Mouse (Mus musculus) cortical plate, adult 2 months (tissue): Measurements from ENCODE around the gene Papss2. TPM values are rescaled to one million over a fixed set of nuclear protein-coding genes. Genes with fewer than 3 reads are reported as not detected.
"Not testable (repeated sequence)": the region's sequence is repeated elsewhere in the genome, so short reads cannot be mapped to it uniquely, and the experiment has no call there.

ENCODE experiments used
- H3K27ac ChIP-seq: fragments of 200-500 bp; 2 replicates; pipeline ENCODE4 v1.5.1; 2012; ENCODE audit warnings: low read length, control low read depth, inconsistent platforms; ENCODE audit not compliant: insufficient read depth
- H3K4me1 ChIP-seq: fragments of 200-500 bp; 2 replicates; pipeline ENCODE4 v1.6.1; 2011; ENCODE audit warnings: low read length; ENCODE audit not compliant: control insufficient read depth, insufficient read depth
- H3K4me3 ChIP-seq: fragments of 200-500 bp; 2 replicates; pipeline ENCODE4 v1.5.1; 2011; ENCODE audit warnings: mild to moderate bottlenecking, low read length, control low read depth; ENCODE audit not compliant: insufficient read depth
- CTCF ChIP-seq: fragments of 200-500 bp; IDR thresholded peaks from 2 replicates; pipeline ENCODE4 v1.5.1; 2011; ENCODE audit warnings: mild to moderate bottlenecking, control low read depth, low read length; ENCODE audit not compliant: insufficient read depth; ENCODE audit errors: extremely low read depth
- POLR2A ChIP-seq: fragments of 200-500 bp; IDR thresholded peaks from 2 replicates; pipeline ENCODE4 v1.6.1; 2011; ENCODE audit warnings: mild to moderate bottlenecking, low read length, control low read depth; ENCODE audit not compliant: insufficient read depth; ENCODE audit errors: extremely low read depth
- polyA plus RNA-seq: library from polyadenylated mRNA; depleted of rRNA; stranded (reverse); fragments of >200 nt; gene quantifications from 2 replicates; pipeline ENCODE4 v1.2.3, GENCODE M21; 2012

The Papss2 gene
- polyA plus RNA-seq, 1 experiment = 10.3 TPM

GRCm38 (mm10) chr19:32646382-32646781, 50.8 kb downstream of the Papss2 start:
- Histone ChIP-seq H3K4me1 (no peaks in the 10 kb centered on the region; the same call in 1 of the 2 replicates), H3K4me3 (no peak overlapping the region), H3K27ac (no peak overlapping the region)
- TF ChIP-seq CTCF (no peak), POLR2A (no peak)

DNA sequence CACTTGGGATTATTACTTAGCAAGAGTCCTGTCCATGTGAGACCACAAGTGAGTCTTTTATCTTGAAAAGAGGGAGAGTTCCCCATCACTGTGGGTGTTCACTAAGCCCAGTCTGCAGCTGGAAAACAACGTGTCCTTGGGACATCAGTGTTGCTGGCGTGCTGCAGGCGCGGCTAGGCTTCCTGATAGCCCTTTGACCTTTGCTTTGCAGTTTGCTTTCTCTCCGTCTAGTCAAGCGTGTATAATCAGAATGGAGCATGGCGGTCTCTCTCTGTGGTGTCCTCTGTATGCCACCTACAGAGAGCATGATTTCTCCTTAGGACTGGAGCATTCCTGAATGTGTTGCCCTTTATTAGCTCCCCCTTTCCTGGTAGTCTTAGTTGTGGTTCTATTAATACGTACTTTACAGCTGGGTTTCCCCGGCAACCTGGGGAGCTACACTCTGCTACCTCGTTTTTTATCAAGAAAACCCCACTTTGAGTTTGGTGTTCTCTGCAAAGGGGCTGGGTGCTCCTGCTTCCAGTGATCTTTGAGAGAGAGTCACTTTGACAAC, 52.5 kb downstream of the Papss2 start:
- Histone ChIP-seq H3K4me1 (no peaks in the 10 kb centered on the region; the same call in 1 of the 2 replicates), H3K27ac (no peak overlapping the region), H3K4me3 (no peak overlapping the region)
- no peak for TF ChIP-seq POLR2A
- no peak for TF ChIP-seq CTCF

DNA sequence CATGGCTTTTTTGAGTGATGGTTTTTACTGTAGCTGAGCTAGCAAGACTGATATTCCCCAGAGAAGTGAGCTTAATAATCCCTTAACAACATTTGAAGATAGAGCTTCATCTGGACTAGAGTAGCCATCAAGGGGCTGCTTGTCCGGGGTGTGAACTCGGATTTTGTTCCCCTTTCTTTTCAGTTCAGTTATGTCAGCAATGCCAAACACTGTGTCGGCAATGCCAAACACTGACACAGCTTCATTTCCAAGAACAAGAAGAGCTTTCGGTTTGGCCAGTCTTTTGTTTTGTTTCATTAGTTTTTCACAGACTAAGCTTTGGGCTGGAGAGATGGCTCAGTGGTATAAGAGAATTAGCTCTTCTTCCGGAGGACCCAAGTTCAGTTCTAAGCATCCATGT, 55.5 kb downstream of the Papss2 start:
- Histone ChIP-seq H3K4me1 (no peaks in the 10 kb centered on the region; the same call in 1 of the 2 replicates), H3K4me3 (no peak overlapping the region), H3K27ac (no peak overlapping the region)
- TF ChIP-seq POLR2A (no peak), CTCF (no peak)

GRCm38 (mm10) chr19:32653122-32653521, 57.5 kb downstream of the Papss2 start:
- Histone ChIP-seq H3K4me3 (no peak overlapping the region), H3K4me1 (no peaks in the 10 kb centered on the region), H3K27ac (no peak overlapping the region)
- no peak for TF ChIP-seq POLR2A

- Histone ChIP-seq H3K4me1 (no peaks in the 10 kb centered on the region), H3K4me3 (no peak overlapping the region), H3K27ac (no peak overlapping the region)
- TF ChIP-seq POLR2A (no peak), CTCF (no peak)
Observed at GRCm38 (mm10) chr19:32653630-32654362, 58.2 kb downstream of the Papss2 start.

DNA sequence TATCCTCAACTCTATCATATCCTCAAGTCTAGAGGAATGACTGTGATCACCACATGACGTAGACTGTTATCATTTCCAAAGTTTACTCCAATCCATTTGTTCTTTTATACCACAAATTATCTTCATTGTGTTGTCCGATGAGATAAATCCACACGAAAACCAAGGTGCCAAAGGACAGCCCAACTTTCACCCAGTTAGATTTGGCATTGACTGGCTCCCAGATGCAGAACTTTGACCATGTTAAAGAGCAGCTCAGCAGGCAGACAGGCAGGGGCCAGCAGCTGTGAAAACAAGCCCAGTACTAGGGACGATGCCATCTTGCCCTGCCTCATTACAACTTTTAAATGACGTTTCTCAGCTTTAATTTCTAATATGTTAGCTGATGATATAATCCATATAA, 63.8 kb downstream of the Papss2 start:
- no peak overlapping the region for H3K4me3 ChIP-seq
- no peaks in the 10 kb centered on the region for H3K4me1 ChIP-seq
- no peak overlapping the region for H3K27ac ChIP-seq
- TF ChIP-seq CTCF (no peak), POLR2A (no peak)

DNA sequence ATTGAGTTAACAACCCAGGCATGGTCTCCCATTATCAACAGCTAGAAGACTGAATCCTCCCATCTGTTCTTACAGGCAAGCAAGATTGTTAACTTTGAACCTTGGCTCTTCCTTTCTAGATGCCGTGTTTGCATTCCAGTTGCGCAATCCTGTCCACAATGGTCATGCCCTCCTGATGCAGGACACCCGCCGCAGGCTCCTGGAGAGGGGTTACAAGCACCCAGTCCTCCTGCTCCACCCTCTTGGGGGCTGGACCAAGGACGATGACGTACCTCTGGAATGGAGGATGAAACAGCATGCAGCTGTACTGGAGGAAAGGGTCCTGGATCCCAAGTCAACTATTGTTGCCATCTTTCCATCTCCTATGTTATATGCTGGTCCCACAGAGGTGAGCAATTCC, 67.3 kb downstream of the Papss2 start:
- Histone ChIP-seq H3K4me1 (peaks cover 2% of the 10 kb centered on the region; the same call in 1 of the 2 replicates), H3K27ac (no peak overlapping the region), H3K4me3 (no peak overlapping the region)
- TF ChIP-seq POLR2A = no peak
- no peak for TF ChIP-seq CTCF

DNA sequence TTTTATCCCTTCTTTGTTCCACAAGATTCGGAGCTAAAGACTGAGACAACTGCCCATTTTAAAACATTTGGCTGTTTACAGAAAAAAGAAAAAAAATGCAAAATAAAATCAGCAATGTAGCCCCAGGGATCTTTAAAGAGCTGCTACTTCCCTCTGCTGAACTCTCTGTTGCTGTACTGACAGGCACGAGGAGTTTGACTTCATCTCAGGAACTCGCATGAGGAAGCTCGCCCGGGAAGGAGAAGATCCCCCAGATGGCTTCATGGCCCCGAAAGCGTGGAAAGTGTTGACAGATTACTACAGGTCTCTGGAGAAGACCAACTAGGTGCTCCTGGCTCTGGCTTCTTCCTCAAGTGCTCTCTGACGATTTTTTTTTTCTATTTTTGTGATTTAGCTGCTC, 69.7 kb downstream of the Papss2 start:
- TF ChIP-seq CTCF (no peak), POLR2A (no peak)
- H3K27ac ChIP-seq = no peak overlapping the region
- H3K4me1 ChIP-seq = peaks cover 2% of the 10 kb centered on the region; the same call in 1 of the 2 replicates
- no peak overlapping the region for H3K4me3 ChIP-seq

- not testable (repeated sequence) for H3K4me3 ChIP-seq, H3K27ac ChIP-seq
Observed at GRCm38 (mm10) chr19:32667830-32668229, 72.2 kb downstream of the Papss2 start.

DNA sequence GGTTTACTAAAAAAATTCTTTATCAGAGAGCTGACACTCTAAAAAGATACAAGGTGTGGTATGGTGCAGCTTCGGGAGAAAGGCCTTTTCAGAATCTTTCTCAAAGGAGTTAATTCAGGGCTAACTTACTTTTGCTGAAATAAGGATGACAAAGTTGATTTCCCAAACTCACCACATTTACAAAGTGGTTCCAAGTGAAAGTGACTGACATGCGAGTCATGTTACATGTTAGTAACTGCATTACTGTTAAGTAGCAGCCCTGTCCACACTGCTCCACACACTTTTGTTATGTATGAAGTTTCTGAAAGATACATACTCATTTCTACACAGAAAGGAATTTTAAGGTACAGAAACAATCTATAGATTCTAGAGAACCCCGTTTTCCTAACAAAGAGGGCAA, 80.2 kb downstream of the Papss2 start:
- no peak overlapping the region for H3K4me3 ChIP-seq
- H3K4me1 ChIP-seq = no peaks in the 10 kb centered on the region; the same call in 1 of the 2 replicates
- no peak overlapping the region for H3K27ac ChIP-seq
- TF ChIP-seq POLR2A (no peak), CTCF (no peak)

More at GRCm38 (mm10) chr19:32667830-32668229, 72.2 kb downstream of the Papss2 start:
- not testable (repeated sequence) for H3K4me1 ChIP-seq

GRCm38 (mm10) chr19:32680894-32681293, 85.3 kb downstream of the Papss2 start:
- no peaks in the 10 kb centered on the region for H3K4me1 ChIP-seq
- no peak overlapping the region for H3K27ac ChIP-seq
- H3K4me3 ChIP-seq = no peak overlapping the region
- no peak for TF ChIP-seq POLR2A
- TF ChIP-seq CTCF = no peak
